Mouse (Mus musculus) heart, embryonic 16.5 days (tissue): ENCODE measurements around the gene Gzmk. TPM values are rescaled to one million over a fixed set of nuclear protein-coding genes. Genes with fewer than 3 reads are reported as not detected.
"Not testable (repeated sequence)": the region's sequence is repeated elsewhere in the genome, so short reads cannot be mapped to it uniquely, and the experiment has no call there.

Experiments used
- ATAC-seq: fragments of 200-750 bp; cut with Nextera tagmentation; replicated peaks from 2 replicates; pipeline ENCODE4 v1.8.0; 2017; ENCODE audit warnings: moderate number of reproducible peaks; ENCODE audit not compliant: insufficient read depth, low FRiP score; ENCODE audit errors: extremely low read depth
- H3K27ac ChIP-seq: fragments of 300-500 bp; sonication (generic); 2 replicates; pipeline ENCODE4 v1.5.1; 2014; ENCODE audit warnings: mild to moderate bottlenecking, low read length, control low read depth, moderate library complexity
- H3K27me3 ChIP-seq: fragments of 300-500 bp; sonication (generic); 2 replicates; pipeline ENCODE4 v1.6.1; 2014; ENCODE audit warnings: low read length, mixed read lengths; ENCODE audit not compliant: control insufficient read depth, insufficient read depth
- H3K36me3 ChIP-seq: fragments of 300-500 bp; sonication (generic); 2 replicates; pipeline ENCODE4 v1.6.1; 2014; ENCODE audit not compliant: control insufficient read depth, insufficient read depth
- H3K4me1 ChIP-seq: fragments of 300-500 bp; sonication (generic); 2 replicates; pipeline ENCODE4 v1.6.1; 2014; ENCODE audit warnings: low read length, mixed read lengths; ENCODE audit not compliant: control insufficient read depth, insufficient read depth
- H3K4me2 ChIP-seq: fragments of 300-500 bp; sonication (generic); 2 replicates; pipeline ENCODE4 v1.6.1; 2014; ENCODE audit warnings: low read depth, mild to moderate bottlenecking, control low read depth, low read length
- H3K4me3 ChIP-seq: fragments of 300-500 bp; sonication (generic); 2 replicates; pipeline ENCODE4 v1.5.1; 2014; ENCODE audit warnings: mild to moderate bottlenecking, control low read depth, low read length
- H3K9ac ChIP-seq: fragments of 300-500 bp; sonication (generic); 2 replicates; pipeline ENCODE4 v1.6.1; 2014; ENCODE audit warnings: low read length, control low read depth
- H3K9me3 ChIP-seq: fragments of 300-500 bp; sonication (generic); replicated peaks from 2 replicates; pipeline ENCODE4 v1.6.1; 2016; ENCODE audit warnings: low read length; ENCODE audit not compliant: control insufficient read depth
- whole genome bisulfite sequencing: fragments of 180-500 bp; shearing (Covaris S2); extraction: QIAGEN DNeasy Blood & Tissue Kit; methylation state at CpG from one replicate; pipeline ENCODE4 v1.1.7; 2014; 5-methylcytosine and 5-hydroxymethylcytosine counted together
- polyA plus RNA-seq: library from polyadenylated mRNA; unstranded; fragments of >200 nt; fragmentation: Nextera tagmentation; extraction: Ambion mirVana; gene quantifications from 2 replicates; pipeline ENCODE4 v1.2.1, GENCODE M21; 2015

The Gzmk gene
- polyA plus RNA-seq, 1 experiment from 2014 or later = not detected

DNA sequence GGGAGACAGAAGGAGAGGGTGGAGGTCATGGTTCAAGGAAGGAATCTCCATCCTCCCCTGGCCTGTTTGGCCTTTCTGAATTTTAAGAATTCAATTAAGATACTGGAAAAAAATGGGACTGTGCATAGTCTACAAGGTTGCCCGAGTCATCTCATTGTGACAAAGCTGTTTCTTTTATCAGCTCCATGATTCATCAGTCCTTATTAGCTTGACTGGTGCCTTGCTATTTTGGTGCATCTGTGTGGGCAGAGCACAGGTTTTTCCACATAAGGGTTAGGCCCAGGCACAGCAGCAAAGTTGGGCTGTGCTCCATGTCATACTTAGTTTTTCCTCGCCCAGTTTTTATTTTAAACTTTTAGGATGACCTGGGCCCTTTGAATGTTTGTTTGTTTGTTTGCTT lies 31.1 kb upstream of the Gzmk start:
- no peak overlapping the region for H3K4me3 ChIP-seq
- 65% methylated on average over 2 of the region's 2 CpGs for WGBS
- H3K9me3 ChIP-seq = no peaks in the 10 kb centered on the region
- H3K4me1 ChIP-seq = no peaks in the 10 kb centered on the region
- H3K27ac ChIP-seq = no peak overlapping the region
- no peak for ATAC-seq
- H3K36me3 ChIP-seq = no peaks in the 10 kb centered on the region
- H3K27me3 ChIP-seq = no peaks in the 10 kb centered on the region
- no peak overlapping the region for H3K9ac ChIP-seq
- no peak overlapping the region for H3K4me2 ChIP-seq

DNA sequence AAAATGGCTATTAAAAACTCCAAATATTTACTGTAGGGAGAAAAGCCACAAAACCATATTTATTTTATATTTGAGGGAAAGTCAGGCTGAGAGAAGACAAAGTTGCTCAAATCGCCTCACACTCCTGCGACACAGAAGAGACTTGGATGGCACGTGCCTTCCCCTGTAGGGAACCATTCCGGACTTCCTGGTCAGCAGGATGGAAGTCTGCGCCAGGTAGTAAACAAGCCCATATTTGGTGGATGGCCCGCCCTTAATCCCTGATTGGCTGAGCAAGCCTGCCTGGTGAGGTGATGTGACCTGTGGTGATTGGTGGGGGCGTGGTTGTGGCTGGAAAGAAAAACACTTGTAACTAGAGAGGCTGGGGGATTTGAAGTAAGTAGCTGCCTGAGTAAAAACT lies 26.9 kb upstream of the Gzmk start:
- not testable (repeated sequence) for H3K27ac ChIP-seq, H3K27me3 ChIP-seq, H3K4me3 ChIP-seq, ATAC-seq, H3K36me3 ChIP-seq, H3K9me3 ChIP-seq, H3K9ac ChIP-seq, H3K4me2 ChIP-seq, H3K4me1 ChIP-seq
- 80% methylated on average over 7 of the region's 7 CpGs for WGBS

DNA sequence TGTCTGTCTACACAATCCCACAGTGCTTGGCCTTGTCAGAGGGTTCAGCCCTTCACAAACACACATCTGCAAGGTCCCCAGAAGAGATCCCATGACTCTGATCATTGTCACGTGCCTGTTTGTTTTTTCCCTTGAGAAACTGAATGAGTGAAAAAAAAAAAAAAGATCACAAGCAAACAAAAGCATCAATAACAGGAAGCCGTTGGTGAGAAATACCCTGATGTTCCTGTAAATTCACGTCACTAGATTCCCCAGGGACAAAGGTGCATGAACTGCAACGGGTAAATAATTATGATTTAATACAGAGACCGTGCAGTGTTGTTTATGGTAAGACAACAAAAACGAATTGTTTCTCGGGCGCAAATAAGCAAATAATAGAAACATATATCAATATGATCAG lies 19.3 kb upstream of the Gzmk start:
- no peak overlapping the region for H3K4me2 ChIP-seq
- H3K27ac ChIP-seq = no peak overlapping the region
- H3K9ac ChIP-seq = no peak overlapping the region
- H3K36me3 ChIP-seq = no peaks in the 10 kb centered on the region
- peaks cover 5% of the 10 kb centered on the region for H3K4me1 ChIP-seq
- H3K4me3 ChIP-seq = no peak overlapping the region
- ATAC-seq = no peak
- WGBS = 77% methylated on average over 8 of the region's 8 CpGs
- no peaks in the 10 kb centered on the region for H3K9me3 ChIP-seq
- H3K27me3 ChIP-seq = no peaks in the 10 kb centered on the region

DNA sequence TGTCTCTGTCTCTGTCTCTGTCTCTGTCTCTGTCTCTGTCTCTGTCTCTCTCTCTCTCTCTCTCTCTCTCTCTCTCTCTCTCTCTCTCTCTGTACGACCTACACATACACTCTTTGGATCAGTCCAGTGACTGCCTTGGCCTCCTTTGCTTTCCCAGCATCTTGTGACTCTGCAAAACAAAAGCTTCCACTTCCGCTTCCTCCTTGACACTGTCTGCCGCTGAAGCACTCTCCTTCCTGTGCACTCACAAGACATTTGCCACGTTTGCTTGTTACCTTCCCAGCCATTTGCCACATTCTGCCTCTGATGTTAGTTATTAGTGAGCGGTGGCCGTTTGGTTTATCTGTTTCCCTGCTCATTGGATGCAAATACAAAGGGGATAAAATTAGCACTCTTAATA lies 16.4 kb upstream of the Gzmk start:
- no peak overlapping the region for H3K27ac ChIP-seq
- peaks cover 5% of the 10 kb centered on the region for H3K4me1 ChIP-seq

DNA sequence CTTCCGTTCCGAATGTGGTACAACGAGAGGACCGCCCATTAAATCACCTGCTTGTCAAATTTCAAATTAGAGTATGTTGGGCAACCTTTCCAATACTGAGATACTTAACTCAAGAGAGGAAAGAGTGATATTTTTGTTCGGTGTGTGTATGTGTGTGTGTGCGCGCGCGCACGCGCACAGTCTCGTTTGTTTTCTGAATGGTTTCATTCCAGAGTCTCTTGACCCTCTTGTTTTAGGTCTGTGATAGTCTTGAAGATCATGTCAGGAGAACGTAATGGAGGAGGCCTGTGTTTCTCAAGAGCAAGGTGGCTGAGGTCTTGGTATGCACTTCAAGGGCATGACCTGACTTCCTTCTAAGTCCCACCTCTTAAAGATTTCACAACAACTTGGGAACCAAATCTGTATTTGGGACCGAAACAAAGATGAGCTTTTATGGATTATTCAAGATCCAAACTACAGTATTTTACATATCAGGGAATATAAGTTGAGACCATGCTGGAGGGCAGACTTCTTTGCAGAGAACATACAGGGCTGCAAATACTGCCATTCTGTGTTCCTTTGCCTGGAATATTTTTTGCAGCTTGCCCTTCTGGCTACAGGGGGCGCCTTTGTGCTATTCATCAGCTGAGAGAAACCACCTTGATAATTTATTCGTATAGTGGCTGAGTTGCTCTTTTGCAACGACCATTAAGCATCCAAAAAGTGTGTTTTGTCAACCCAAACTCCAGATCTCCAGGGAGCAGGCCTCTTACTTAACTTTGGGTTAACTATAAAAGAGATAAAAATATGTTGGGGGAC lies 2.2 kb upstream of the Gzmk start:
- Histone ChIP-seq H3K9ac (no peak overlapping the region), H3K27ac (no peak overlapping the region), H3K36me3 (no peaks in the 10 kb centered on the region), H3K4me1 (peaks cover 3% of the 10 kb centered on the region), H3K9me3 (no peaks in the 10 kb centered on the region), H3K4me3 (no peak overlapping the region), H3K27me3 (no peaks in the 10 kb centered on the region), H3K4me2 (no peak overlapping the region)
- WGBS = 81% methylated on average over 17 of the region's 17 CpGs
- ATAC-seq = no peak

More for the DNA sequence above, 16.4 kb upstream of the Gzmk start:
- no peak overlapping the region for H3K4me2 ChIP-seq
- no peak for ATAC-seq
- H3K9me3 ChIP-seq = no peaks in the 10 kb centered on the region
- no peak overlapping the region for H3K4me3 ChIP-seq
- 37% methylated on average over 6 of the region's 6 CpGs for WGBS
- H3K36me3 ChIP-seq = no peaks in the 10 kb centered on the region
- no peak overlapping the region for H3K9ac ChIP-seq
- no peaks in the 10 kb centered on the region for H3K27me3 ChIP-seq

DNA sequence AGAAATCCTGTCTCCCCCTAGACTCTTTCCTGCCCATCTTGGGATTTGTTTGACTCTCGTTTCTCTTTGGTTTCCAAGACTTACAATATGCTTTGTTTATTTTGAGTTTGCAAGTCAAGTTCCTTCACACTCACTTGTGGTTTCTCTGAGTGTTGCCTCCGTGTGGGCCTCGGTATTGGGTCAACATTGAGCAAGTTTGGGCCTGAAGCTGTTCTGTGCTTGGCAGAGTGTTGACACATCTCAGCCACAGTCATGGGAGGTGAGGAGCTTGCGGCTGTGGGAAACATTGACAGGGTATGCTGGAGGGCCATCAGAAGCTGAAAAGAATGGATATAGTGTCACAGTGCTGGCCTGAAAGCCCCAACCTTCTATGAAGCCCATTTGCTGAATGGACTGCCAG lies 1.4 kb upstream of the Gzmk start:
- Histone ChIP-seq H3K27ac (no peak overlapping the region), H3K9me3 (no peaks in the 10 kb centered on the region), H3K4me1 (peaks cover 10% of the 10 kb centered on the region), H3K9ac (no peak overlapping the region), H3K4me3 (no peak overlapping the region), H3K36me3 (no peaks in the 10 kb centered on the region), H3K4me2 (no peak overlapping the region), H3K27me3 (no peaks in the 10 kb centered on the region)
- no peak for ATAC-seq
- WGBS = 67% methylated on average over 4 of the region's 4 CpGs

DNA sequence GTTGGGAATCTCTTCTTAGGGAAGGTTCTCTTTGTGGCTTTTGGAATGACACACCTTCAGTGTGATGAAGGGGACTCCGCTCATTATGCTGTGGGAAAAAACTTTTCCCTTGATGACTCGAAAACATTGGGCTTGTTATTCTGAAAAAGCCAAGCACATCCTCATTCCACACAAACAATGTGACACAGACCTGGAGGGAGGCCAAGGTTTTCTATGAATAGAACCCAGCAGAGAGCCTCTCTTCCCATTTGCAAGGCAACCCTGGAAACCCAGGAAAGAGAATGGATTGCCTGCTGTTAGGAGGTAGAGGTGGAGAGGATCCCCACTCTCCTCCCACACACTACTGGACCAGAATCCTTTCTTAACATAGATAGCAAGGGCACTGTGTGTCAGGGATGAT lies 1.6 kb downstream of the Gzmk start:
- peak overlapping the region; percentile 90 for H3K27ac ChIP-seq
- WGBS = 8% methylated on average over 2 of the region's 2 CpGs
- no peaks in the 10 kb centered on the region for H3K27me3 ChIP-seq
- ATAC-seq = peak; percentile 86
- H3K9ac ChIP-seq = peak overlapping the region; percentile 62
- H3K4me2 ChIP-seq = peak overlapping the region; percentile 61
- H3K4me3 ChIP-seq = peak overlapping the region; percentile 50
- H3K36me3 ChIP-seq = no peaks in the 10 kb centered on the region
- H3K4me1 ChIP-seq = peaks cover 12% of the 10 kb centered on the region
- no peaks in the 10 kb centered on the region for H3K9me3 ChIP-seq

DNA sequence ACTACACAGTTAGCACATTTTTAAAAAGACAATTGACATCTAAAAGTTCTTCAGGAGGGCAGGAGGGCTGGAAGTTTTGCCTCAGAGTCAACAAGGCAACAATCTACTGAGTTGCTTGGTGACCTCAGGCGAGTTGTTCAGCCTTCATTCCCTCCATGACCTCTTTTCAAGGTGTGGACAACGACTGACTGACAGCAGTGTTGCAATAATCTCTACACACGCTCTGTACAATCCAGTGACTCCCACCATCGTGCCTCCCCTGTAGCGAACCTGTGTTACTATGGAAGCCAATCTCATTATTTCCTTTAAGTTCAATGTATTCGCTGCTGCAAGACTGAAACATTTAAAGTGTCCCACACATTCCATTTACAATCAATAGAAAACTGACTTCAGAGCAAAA lies 3.9 kb downstream of the Gzmk start:
- Histone ChIP-seq H3K9ac (no peak overlapping the region), H3K27me3 (no peaks in the 10 kb centered on the region), H3K4me3 (no peak overlapping the region), H3K4me2 (no peak overlapping the region), H3K27ac (no peak overlapping the region), H3K4me1 (peaks cover 12% of the 10 kb centered on the region), H3K9me3 (no peaks in the 10 kb centered on the region), H3K36me3 (no peaks in the 10 kb centered on the region)
- ATAC-seq = no peak
- 43% methylated on average over 6 of the region's 6 CpGs for WGBS

DNA sequence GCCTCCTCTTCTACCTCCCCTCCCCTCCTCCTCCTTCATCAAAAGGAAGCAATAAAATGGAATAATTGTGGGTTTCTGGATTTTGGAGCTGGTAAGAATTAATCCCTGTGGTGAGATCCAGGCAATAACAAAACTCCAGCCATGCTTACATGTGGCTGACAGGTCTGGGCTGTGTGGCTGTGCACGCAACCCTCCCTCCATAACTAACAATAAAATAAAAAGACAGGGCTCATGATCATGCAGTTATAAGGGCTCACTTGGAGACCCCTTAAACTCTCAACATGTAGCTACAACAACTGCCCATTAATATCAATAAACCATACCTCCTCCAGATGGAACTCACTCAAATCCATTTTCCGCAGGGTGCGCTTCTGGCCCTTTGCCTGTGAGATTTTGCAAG lies 11.8 kb downstream of the Gzmk start:
- WGBS = 96% methylated on average over 3 of the region's 3 CpGs
- no peak for ATAC-seq

More for the DNA sequence above, 11.8 kb downstream of the Gzmk start:
- no peaks in the 10 kb centered on the region for H3K9me3 ChIP-seq
- no peak overlapping the region for H3K4me2 ChIP-seq
- H3K9ac ChIP-seq = no peak overlapping the region
- no peaks in the 10 kb centered on the region for H3K36me3 ChIP-seq
- peaks cover 8% of the 10 kb centered on the region; the same call in 1 of the 2 replicates for H3K4me1 ChIP-seq
- no peak overlapping the region for H3K4me3 ChIP-seq
- no peak overlapping the region for H3K27ac ChIP-seq
- no peaks in the 10 kb centered on the region for H3K27me3 ChIP-seq
